Mouse (Mus musculus): ENCODE data around the gene Ccdc190.

DNA sequence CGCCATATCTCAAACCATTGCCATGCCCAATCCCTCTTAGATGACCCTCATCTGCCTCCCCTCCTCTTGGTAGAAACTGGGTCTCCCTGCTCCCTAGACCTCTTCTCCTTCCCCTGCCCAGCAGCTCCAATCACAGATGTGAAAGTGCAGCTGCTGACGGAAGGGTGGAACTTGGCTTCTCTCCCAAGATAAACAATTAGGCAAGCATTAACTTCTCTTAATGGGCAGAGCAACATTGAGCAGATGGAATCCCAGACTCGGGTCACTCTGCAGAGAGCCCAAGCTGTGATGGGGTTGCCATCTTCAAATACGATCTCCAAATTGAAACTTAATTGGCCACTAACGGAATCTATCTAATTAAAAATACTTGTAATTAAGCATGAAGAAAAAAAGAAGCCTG lies 19.3 kb upstream of the Ccdc190 start:
- no peak for TF ChIP-seq POLR2A (IDR thresholded peaks at IDR 0.05; ENCODE audit: low read depth, low read length)
- TF ChIP-seq CTCF (conservative IDR thresholded peaks at IDR 0.05 in 1 of 2, IDR thresholded peaks at IDR 0.05 in 1 of 2; ENCODE audit: low read depth in 2 of 2, low read length in 2 of 2), result no peak
- no peak for TF ChIP-seq NELFE (IDR thresholded peaks at IDR 0.05; ENCODE audit: low read depth, low read length)
- TF ChIP-seq CHD2 (IDR thresholded peaks at IDR 0.05; ENCODE audit: low read length), result no peak

Data from CH12.LX (cell line).